Mouse (Mus musculus) monocyte, adult 2 months (primary cell): ENCODE measurements at regions not wholly inside any gene's neighbourhood (a gene's known extent, or its start where the extent isn't known, plus 50 kb on each side); places are given as distances from the start of the nearest gene placed in this dataset.

Experiments used
- DNase-seq, 2 experiments: peaks; one replicate each; pipeline ENCODE4 v3.0.0; 2022; ENCODE audit warnings: low spot score in 2 of 2, low read depth in 1 of 2

DNA sequence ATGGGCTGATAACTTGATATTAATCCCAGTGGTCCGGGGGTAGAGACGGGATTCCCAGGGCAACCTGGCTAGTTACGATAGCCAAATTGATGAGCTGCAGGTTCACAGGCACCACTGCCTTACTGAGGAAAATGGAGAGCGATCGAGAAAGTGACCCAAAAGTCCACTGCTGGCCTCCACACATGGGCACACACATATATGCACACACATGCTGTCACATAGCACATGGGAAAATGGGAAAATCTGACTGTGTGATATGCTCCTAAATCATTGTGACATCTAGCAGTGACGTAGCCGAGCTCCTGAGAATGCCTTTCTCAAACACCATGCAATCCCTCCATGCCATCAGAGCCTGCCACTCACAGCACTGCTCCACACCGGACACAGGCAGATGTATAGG lies 83.8 kb upstream of the Cpsf6 start:
- DNase-seq, result no peak

DNA sequence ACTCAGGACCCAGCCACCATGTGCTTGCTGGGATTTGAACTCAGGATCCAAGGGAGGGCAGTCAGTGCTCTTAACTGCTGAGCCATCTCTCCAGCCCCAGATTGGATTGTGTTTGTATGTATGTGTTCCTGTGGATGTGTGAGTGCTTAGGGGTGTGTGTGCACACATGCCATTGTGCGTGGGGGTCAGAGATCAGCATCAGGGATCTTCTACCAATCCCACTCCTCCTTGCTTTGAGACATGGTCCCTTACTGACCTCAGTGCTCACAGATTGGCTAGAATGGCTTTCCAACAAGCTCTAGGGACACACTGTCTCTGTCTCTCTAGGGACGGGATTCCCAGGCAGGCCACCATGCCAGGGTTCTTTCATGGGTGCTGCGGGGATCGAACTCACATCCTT lies 83.1 kb upstream of the Cpsf6 start:
- DNase-seq, result no peak

- DNase-seq, result no peak
Observed at GRCm38 (mm10) chr10:117461791-117462516, 82.1 kb upstream of the Cpsf6 start.

- no peak for DNase-seq
Observed at GRCm38 (mm10) chr10:117461261-117461660, 81.4 kb upstream of the Cpsf6 start.

DNA sequence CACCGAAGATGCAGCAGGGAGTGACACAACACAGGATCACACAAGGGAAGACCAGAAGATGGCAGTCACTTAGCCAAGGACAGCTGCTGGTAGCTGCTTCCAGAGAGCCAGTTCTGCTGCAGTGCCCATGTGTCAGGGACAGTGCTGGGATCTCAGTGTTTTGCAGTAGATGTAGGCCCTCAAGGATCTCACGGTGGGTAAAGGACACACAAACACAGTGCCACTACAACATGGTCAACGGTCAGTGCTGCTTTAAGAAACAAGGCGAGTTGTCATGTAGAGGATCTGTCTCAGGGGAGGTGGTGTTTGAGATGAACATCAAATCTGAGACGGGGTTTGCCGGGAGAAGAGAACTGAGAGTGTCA lies 80.5 kb upstream of the Cpsf6 start:
- DNase-seq, result no peak

- no peak for DNase-seq
Observed at GRCm38 (mm10) chr10:117459651-117460365, 80.0 kb upstream of the Cpsf6 start.

DNA sequence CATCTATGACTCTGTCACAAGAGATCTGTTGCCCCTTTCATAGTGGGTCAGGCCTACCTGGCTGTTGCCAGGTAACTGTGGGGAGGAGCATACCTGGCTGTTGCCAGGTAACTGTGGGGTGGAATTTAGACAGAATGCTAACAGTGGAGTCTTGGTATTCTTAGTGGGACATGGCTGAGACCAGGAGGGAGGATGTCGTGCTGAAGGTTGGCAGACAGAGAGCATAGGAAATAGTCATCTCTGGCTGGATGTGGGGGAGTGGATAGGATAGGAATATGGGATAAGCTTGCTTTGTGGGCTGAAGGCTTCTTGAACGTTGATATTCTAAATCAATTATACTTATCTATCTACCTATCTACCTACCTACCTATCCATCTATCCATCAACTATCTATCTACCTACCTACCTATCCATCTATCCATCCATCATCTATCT lies 79.2 kb upstream of the Cpsf6 start:
- DNase-seq, result no peak

DNA sequence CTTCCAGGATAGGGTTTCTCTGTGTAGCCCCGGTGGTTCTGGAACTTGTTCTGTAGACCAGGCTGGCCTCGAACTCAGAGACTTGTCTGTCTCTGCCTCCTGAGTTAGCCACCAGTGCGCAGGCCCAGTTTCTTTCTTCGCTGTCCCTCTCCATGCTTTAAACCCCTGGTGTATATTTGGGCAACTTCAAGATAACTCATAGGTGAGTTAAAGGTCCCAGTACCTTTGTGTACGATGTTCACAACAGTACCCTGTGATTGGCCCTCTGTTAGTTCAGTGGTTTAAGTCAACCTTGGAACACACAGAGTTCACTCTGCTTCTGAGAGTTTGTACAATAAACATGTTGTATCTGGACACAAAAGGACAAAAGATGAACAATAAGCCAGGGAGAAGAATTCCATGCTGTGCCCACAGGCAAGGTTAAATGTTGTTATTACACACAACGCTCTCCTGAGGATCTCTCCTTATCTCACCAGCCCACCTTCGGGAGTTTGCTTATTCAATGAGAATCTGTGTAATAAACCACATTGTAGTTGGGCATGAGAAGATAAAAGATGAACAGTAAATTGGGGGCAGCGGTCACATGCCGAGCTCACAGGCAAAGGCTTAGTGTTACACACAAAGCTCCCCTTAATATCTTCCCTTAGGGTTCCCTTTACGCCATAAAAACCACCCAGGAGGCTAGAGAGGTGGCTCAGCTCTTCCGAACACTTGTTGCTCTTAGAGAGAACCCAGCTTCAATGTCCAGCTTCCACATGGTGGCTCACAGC lies 78.6 kb upstream of the Cpsf6 start:
- DNase-seq, result no peak

GRCm38 (mm10) chr10:117457701-117457950 lies 77.8 kb upstream of the Cpsf6 start:
- no peak for DNase-seq

DNA sequence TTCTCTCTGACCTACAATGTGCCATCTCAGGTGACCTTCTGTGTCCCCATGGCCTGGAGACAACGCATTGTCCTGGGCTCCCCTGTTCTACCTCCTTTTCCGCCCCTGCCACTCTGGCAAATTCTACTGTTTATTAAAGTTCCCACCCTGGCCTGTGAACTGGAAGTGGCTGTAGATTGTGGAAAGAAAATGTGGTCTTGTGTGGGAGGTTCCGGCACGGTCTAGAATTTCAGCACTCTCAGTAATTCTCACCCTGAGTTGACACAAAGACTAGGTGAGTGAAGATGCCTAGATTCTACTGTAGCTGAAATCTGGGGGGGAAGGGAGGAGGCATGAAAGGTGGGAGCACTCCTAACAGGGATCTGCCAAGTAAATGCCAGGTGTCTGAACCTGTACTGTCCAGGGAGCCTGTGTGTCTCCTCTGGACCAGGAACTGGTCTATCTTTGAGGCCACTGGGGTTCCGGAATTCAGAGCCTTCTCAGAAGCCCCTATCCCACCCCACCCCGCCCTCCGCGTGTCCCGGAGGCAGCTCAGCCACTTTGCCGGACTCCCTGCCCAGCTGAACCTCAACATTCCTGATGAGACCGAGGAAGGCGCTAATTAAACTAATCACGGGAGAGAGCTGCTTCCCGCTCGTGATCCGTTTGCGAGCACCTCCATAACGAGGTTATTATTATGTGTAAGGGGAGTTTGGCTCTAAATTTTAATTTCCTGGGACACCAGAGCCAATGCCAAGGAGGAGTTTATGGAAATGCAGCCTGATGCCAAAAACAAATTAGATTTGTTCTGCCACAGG lies 77.3 kb upstream of the Cpsf6 start:
- no peak for DNase-seq

GRCm38 (mm10) chr10:117456427-117456826 lies 76.6 kb upstream of the Cpsf6 start:
- DNase-seq, result no peak

DNA sequence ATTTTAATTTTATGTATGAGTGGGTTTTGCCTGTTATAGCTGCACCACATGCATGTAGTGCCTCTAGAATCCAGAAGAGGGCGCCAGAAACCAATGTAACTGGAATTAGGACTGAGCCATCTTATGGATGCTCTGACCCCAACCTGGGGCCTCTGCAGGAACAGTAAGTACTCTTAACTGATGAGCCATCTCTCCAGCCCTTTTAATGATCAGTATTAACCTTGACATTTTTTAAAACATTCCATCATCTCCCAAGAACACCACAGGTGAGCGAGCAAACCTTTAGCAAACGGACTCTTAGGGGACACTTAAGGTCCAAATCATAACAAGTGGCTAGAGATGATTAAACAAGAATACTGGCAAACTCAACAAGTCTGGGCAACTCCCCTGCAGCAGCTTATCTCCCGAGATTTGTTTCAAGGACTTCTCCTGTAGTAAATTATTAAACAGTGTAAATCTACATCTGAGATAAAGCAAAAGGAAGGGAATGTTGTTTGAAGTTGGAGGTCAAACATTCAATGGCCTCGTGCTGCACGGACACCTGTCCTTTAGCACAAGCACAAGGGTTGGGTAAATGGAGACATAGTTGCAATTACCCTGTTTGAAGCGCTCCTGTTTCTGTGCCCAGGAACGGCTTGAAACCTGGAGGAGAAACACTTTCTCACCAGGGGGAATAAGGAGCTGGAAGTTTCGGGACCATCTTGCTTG lies 75.9 kb upstream of the Cpsf6 start:
- no peak for DNase-seq

DNA sequence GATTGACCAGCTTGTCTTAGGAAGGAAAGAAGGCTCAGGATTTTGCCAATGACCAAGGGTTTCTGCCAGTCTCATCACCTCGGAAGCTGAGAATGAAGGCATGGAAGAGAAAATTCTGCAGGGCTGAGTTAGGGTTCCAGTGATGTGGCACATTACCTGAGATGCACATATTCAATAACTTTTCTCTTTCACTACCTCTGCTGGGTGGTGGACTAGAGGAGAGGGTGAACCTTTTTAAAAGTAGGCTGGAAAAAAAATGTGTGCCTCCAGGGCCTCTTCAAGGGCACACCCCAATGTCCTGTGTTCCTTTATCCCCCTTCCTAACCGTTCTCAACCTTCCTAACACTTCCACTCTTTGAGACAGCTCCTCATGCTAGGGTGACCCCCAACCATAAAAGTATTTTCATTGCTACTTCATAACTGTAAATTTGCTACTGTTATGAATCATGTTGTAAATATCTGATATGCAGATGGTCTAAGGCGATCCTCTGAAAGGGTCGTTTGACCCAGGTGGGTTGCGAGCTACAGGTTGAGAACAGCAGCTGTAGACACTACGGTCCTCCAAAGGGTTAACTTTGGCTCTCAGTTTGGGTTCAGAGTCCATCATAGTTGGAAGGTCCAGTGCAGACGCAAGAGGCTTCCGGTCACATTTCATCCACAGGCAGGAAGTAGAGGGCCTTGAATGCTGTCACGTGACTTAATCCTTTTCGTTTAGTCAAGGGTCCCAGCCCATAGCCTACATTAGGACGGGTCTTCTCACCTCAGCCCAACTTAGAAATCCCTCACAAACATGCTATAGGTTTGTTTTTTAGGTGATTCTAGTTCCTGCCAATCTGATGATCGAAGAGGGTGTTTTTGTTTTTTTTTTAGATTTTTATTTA lies 75.1 kb upstream of the Cpsf6 start:
- DNase-seq, result no peak

DNA sequence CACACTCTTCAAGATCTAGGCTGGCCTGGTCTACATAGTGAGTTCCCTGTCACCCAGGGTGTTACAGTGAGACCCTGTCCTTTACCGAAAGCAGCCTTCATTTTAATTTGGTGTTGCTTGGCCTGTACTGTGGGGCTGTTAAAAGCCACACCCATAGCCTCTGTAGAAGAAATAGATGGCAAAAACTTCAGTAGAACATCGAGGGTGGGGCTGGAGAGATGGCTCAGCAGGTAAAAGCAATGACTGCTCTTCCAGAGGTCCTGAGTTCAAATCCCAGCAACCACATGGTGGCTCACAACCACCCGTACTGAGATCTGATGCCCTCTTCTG lies 74.3 kb upstream of the Cpsf6 start:
- no peak for DNase-seq

DNA sequence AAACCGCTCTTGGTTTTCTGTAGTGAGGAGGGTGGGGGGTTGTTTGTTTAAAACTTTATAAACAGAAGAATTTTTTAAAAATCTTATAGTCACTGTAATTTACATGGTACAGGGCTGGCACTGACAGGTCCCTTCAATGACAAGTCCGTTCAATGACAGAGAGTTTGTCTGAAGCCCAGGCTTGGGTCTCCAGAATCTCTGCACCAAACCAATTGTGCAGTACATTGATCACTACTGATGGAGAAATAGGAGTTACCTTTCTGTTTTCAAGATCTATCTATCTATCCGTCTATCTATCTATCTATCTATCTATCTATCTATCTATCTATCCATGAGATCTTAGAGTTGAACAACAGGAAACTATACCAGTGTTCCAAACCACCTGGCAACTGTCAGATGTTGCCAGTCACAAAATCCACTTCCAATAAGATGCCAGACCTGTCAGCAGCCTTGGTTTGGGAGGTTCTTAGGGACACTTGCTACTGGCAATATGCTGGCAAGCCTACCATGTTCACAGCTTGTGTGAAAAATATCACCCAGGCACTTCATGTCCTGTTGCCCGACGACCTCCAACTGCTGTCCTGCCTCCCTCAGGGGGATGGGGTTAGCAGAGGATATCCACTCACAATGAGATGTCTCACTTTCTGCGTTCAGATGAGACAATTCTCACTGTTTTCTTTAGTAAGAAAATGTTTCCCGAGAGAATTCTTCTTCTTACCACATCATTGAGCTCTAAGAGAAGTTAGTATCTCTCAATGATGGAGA lies 73.8 kb upstream of the Cpsf6 start:
- no peak for DNase-seq

DNA sequence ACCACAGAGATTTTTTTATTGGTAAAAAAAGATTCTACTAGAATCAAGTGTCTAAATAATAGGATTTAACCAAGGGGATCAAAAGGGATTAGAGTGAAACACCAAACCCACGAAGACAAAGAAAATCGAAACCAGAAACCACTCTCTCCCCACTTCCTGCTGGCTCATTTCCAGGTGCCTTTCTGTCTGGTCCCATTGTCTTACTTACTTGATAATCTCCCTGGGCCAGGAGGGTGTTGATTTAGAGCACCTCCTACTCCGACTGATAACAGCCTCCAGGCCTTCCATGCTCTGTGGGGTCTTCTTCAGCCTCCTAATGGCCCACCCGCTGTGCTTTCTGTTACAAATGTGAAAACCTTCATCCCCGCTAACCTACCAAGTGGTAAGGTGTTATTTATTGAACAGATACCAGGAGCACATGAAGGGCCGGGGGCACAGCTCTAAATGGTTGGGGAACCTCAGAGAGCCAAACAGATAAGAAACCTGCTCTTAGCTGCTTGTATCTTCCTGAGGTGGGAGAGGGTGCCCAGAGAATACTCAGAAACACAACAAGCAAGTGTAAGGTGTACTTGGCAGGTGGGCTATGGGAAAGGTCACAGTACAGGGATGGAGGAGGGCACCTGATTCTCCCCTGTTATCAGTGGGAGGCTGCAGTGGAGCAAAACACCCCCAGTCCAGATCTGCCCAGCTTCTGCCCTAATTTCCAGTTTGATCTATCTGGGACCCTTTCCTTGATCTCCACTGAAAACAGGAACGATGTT lies 72.6 kb upstream of the Cpsf6 start:
- no peak for DNase-seq

DNA sequence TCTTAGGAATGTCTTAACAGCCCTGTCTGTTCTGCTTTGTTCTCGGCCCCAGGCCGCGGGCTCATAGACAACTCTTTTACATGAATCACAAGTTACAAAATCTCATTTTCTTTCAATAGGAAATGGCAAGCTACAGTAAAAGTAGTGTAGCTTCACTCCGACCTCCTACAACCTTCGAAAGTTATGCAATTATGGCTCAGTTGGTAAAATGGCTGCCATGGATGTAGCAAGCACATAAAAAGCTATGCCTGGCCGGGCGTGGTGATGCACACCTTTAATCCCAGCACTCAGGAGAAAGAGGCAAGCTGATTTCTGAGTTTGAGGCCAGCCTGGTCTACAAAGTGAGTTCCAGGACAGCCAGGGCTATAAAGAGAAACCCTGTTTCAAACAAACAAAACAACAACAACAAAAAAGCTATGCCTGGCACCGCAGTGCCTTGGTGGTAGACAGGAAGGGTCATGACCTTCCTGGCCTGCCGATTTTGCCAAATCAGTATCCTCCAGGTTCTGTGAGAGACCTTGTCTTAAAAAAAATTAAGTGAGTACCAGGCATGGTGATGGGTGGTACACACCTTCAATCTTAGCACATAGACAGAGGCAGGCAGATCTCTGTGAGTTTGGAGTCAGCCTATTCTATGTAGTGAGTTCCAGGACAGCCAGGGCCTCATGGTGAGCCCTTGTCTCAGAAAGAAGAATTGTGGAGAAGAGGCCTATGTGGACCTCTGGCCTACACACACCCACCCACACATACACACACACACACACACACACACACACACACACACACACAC lies 71.8 kb upstream of the Cpsf6 start:
- no peak for DNase-seq

GRCm38 (mm10) chr10:117450631-117451030 lies 70.8 kb upstream of the Cpsf6 start:
- no peak for DNase-seq
